Mouse (Mus musculus) bone marrow, adult 2 months (tissue): ENCODE results near the gene Olfr221.

ENCODE experiments used
- CTCF ChIP-seq: fragments of 200-500 bp; IDR thresholded peaks from 2 replicates; pipeline ENCODE4 v1.5.1; 2011; ENCODE audit warnings: low read length, control low read depth; ENCODE audit not compliant: control insufficient read depth, insufficient read depth
- POLR2A ChIP-seq: fragments of 200-500 bp; IDR thresholded peaks from 2 replicates; pipeline ENCODE4 v1.6.1; 2011; ENCODE audit warnings: low read depth, mild to moderate bottlenecking, control low read depth, low read length, borderline replicate concordance; ENCODE audit not compliant: control insufficient read depth

- TF ChIP-seq CTCF (no peak), POLR2A (no peak)
Measured at GRCm38 (mm10) chr14:52060800-52061199, 18.5 kb upstream of the Olfr221 start.
